Mouse (Mus musculus) neural tube, embryonic 12.5 days (tissue): ENCODE measurements around the gene Hipk2. TPM values are rescaled to one million over a fixed set of nuclear protein-coding genes. Genes with fewer than 3 reads are reported as not detected.

Experiments
- ATAC-seq: fragments of 200-750 bp; cut with Nextera tagmentation; 2 replicates; pipeline ENCODE4 v1.8.0; 2017; ENCODE audit warnings: low read depth, mild to moderate bottlenecking, moderate TSS enrichment, moderate library complexity; ENCODE audit not compliant: low FRiP score
- H3K27ac ChIP-seq: fragments of 300-500 bp; sonication (generic); 2 replicates; pipeline ENCODE4 v1.5.1; 2016
- H3K27me3 ChIP-seq: fragments of 300-500 bp; sonication (generic); replicated peaks from 2 replicates; pipeline ENCODE4 v1.6.1; 2016; ENCODE audit warnings: mild to moderate bottlenecking
- H3K36me3 ChIP-seq: fragments of 300-500 bp; sonication (generic); 2 replicates; pipeline ENCODE4 v1.6.1; 2016; ENCODE audit warnings: mild to moderate bottlenecking
- H3K4me1 ChIP-seq: fragments of 300-500 bp; sonication (generic); 2 replicates; pipeline ENCODE4 v1.6.1; 2016
- H3K4me2 ChIP-seq: fragments of 300-500 bp; sonication (generic); replicated peaks from 2 replicates; pipeline ENCODE4 v1.6.1; 2016; ENCODE audit warnings: mild to moderate bottlenecking
- H3K4me3 ChIP-seq: fragments of 300-500 bp; sonication (generic); 2 replicates; pipeline ENCODE4 v1.5.1; 2016
- H3K9ac ChIP-seq: fragments of 300-500 bp; sonication (generic); 2 replicates; pipeline ENCODE4 v1.6.1; 2016; ENCODE audit warnings: mild to moderate bottlenecking
- H3K9me3 ChIP-seq: fragments of 300-500 bp; sonication (generic); 2 replicates; pipeline ENCODE4 v1.6.1; 2016; ENCODE audit warnings: mild to moderate bottlenecking
- WGBS: fragments of 180-500 bp; shearing (Covaris S2); methylation state at CpG from one replicate; pipeline ENCODE4 v1.1.7; 2016; 5-methylcytosine and 5-hydroxymethylcytosine counted together
- polyA plus RNA-seq: library from polyadenylated mRNA; unstranded; fragments of >200 nt; fragmentation: Nextera tagmentation; extraction: Ambion mirVana; gene quantifications from 2 replicates; pipeline ENCODE4 v1.2.1, GENCODE M21; 2016

Hipk2 gene
- polyA plus RNA-seq, 1 experiment from 2014 or later, result 32.7 TPM

DNA sequence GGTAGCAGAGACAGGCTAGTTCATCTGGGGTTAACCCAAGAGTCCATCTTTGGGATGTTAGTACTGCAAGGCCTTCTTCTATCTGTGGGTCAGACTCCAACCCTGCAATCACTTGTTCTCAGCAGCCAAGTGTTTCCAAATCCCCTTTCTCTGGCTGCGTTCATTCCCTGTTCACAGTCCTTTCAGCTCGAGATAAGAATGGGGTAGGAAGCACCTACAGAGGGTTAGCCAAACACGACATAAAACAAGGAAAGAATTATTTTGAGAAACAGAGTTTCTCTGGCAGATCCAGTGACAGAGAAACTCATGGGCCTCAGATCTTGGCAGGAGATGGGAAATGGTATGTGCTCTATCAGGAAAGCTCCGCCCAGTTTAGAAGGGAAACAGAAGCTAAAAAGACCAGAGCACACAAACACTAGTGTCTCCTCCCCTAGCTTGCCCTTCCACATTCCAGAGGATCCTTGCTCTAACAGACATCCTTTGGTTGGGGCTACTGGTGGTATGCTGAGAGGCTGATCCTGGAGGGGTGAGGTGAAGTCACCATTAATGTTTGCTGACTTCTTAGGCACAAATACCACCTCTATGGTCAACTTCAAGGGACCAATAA lies 104.8 kb downstream of the Hipk2 start:
- Histone ChIP-seq H3K9ac (no peak overlapping the region), H3K4me2 (no peak overlapping the region), H3K27me3 (no peaks in the 10 kb centered on the region), H3K36me3 (peaks cover 7% of the 10 kb centered on the region; the same call in 1 of the 2 replicates), H3K27ac (no peak overlapping the region), H3K4me1 (no peaks in the 10 kb centered on the region), H3K4me3 (no peak overlapping the region), H3K9me3 (no peaks in the 10 kb centered on the region)
- whole genome bisulfite sequencing, result 85% methylated on average over 4 of the region's 4 CpGs
- ATAC-seq, result no peak

DNA sequence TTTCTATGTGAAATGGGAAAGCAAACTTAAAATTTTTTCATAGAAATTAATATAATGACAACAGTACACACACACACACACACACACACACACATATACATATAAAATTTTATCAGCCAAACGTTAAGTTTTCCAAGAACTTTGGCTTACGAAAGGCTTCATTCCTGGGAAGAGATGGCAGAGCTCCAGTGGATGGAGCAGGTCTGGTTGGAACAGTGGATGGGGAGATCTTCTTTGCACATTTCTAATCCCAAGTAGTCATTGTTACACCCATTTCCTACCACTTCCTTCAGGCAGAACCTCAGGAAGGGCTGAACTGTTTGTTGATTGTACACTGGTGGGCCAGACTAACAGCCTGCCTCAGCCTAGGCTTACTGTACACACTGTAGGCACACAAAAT lies 106.3 kb downstream of the Hipk2 start:
- H3K4me2 ChIP-seq, result no peak overlapping the region
- no peak overlapping the region for H3K27ac ChIP-seq
- H3K4me3 ChIP-seq, result no peak overlapping the region
- no peak for ATAC-seq
- no peaks in the 10 kb centered on the region for H3K4me1 ChIP-seq
- no peak overlapping the region for H3K9ac ChIP-seq
- H3K9me3 ChIP-seq, result no peaks in the 10 kb centered on the region
- 97% methylated on average over 2 of the region's 2 CpGs for WGBS
- H3K27me3 ChIP-seq, result no peaks in the 10 kb centered on the region
- peaks cover 7% of the 10 kb centered on the region; the same call in 1 of the 2 replicates for H3K36me3 ChIP-seq

DNA sequence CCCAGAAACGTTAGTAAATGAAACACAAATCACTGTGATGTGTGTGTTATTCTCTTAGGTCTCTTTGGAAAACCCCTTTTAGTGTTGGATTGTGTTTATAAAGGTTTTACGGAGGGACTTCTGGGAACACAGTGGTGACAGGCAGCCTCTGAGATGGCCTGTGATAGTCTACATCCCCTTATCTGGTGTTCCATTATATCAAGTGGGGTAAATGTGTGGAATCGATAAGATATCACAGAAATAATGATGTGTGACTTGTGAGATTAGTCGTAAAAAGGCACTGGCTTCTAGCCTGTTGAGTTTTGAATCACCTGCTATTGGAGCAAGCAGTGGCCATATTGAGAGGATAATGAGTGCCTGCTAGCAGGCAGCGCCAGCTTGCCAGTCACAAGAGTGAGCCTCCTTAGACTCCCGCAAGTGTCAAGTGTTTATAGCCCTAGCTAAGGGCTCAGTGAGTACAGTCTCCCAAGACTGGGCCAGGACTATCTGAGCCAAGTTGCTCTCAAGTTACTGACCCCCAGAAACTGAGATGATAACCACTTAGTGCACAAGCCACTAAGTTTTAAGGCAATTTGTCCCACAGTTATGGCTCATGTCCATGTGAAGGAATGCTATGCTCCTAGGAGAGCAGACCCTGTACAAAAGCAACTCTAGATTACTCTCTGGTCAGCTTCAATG lies 113.2 kb downstream of the Hipk2 start:
- 61% methylated on average over 6 of the region's 6 CpGs for WGBS
- Histone ChIP-seq H3K4me1 (peaks cover 33% of the 10 kb centered on the region), H3K36me3 (peaks cover 7% of the 10 kb centered on the region; the same call in 1 of the 2 replicates), H3K9me3 (no peaks in the 10 kb centered on the region), H3K27me3 (no peaks in the 10 kb centered on the region), H3K4me2 (no peak overlapping the region), H3K4me3 (no peak overlapping the region), H3K9ac (no peak overlapping the region), H3K27ac (no peak overlapping the region)
- no peak for ATAC-seq

DNA sequence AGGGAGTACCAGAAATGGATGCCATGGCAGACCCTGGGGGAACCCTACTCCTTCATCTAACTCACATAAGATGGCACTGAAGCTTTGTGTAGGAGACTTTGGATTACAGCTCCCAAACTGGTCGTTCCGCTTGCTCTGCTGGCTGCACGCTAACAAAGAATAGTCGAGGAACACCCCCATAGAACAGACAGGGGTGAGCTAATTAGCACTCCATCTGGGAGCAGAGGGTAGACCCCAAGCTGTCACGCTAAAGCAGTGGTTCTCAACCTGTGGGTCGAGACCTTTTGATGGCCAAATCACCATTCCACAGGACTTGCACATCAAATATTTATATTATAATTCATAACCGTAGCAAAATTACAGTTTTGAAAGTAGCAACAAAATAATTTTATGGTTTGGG lies 114.0 kb downstream of the Hipk2 start:
- Histone ChIP-seq H3K4me2 (no peak overlapping the region), H3K27ac (no peak overlapping the region), H3K27me3 (no peaks in the 10 kb centered on the region), H3K36me3 (peaks cover 3% of the 10 kb centered on the region; the same call in 1 of the 2 replicates), H3K4me1 (peaks cover 33% of the 10 kb centered on the region), H3K9me3 (no peaks in the 10 kb centered on the region), H3K9ac (no peak overlapping the region), H3K4me3 (no peak overlapping the region)
- no peak for ATAC-seq
- 51% methylated on average over 7 of the region's 7 CpGs for WGBS

DNA sequence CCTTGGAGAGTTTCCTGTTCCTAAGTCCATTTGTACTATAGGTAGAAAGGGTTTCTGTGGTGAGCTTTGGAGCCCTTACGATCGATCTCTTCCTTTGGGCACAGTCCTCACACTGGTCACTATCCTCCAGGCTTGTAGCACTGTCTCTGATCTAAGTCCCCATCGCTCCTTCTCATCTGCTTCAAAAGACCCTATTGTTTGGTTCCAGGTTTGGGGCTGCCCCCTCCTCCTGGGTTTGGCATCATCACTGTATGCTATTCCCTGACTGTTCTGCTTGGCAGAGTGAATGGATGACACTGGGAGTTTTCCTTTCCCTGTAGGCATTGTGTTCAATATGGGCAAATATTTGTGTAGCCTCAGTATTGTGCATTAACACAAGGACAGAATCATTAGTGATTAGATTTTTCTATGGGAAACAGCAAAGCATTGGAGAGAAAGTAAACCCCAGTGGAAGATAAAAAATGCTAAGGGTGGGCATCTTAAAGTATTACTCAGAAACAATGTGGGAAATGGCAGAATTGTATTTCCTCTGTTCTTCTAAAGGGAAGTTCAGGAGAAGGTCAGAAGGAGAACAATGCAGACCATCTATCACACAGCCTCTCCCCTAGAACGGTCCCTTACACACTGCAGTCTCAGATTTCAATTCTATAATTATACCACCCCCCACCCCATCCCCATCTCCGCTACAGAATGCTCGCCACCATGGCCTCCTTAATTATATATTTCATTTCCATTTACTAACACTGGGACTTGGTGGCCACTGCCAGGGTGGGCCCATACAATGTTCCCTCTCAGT lies 114.9 kb downstream of the Hipk2 start:
- no peak overlapping the region for H3K27ac ChIP-seq

DNA sequence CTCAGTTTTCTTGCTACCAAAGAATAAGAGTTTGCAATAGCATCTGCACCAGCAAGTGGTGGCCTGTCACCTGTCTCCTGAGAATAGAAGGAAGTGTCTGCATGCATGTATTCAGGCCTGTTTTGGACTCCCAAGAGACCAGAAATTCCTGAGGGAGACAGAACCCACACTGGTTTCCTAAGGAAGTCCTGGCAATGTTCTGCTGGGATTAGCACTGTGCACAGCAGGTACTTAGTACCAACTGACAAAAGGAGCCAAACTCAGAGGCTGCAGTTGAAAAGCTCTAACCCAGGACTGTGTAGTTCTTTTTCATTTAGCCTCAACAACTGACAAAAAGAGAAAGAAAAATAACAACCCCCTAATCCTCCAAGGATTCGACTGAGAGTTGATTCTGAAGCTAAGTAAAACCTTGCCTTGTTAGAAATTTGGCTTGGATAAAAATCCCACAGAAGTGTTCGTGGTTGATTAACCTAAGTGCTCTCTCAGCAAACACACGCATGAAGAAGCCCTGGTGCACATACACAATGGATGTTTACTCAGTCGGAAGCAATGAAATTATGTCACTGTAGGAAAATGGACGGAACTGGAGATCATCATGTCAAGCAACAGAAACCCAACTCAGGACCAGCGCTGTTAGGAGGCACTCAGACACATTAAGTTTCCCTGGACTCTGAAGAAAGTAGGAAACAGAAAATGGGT lies 115.9 kb downstream of the Hipk2 start:
- H3K27ac ChIP-seq, result no peak overlapping the region
- 32% methylated on average over 6 of the region's 6 CpGs for WGBS
- no peaks in the 10 kb centered on the region for H3K36me3 ChIP-seq
- H3K9me3 ChIP-seq, result no peaks in the 10 kb centered on the region
- no peak overlapping the region for H3K9ac ChIP-seq
- H3K4me1 ChIP-seq, result peaks cover 33% of the 10 kb centered on the region
- H3K27me3 ChIP-seq, result no peaks in the 10 kb centered on the region
- H3K4me2 ChIP-seq, result no peak overlapping the region
- no peak overlapping the region for H3K4me3 ChIP-seq
- no peak for ATAC-seq

More for the DNA sequence above, 114.9 kb downstream of the Hipk2 start:
- no peaks in the 10 kb centered on the region for H3K36me3 ChIP-seq
- WGBS, result 41% methylated on average over 6 of the region's 6 CpGs
- no peak overlapping the region for H3K4me2 ChIP-seq
- H3K9me3 ChIP-seq, result no peaks in the 10 kb centered on the region
- H3K4me3 ChIP-seq, result no peak overlapping the region
- peaks cover 33% of the 10 kb centered on the region for H3K4me1 ChIP-seq
- no peak for ATAC-seq
- H3K27me3 ChIP-seq, result no peaks in the 10 kb centered on the region
- no peak overlapping the region for H3K9ac ChIP-seq

DNA sequence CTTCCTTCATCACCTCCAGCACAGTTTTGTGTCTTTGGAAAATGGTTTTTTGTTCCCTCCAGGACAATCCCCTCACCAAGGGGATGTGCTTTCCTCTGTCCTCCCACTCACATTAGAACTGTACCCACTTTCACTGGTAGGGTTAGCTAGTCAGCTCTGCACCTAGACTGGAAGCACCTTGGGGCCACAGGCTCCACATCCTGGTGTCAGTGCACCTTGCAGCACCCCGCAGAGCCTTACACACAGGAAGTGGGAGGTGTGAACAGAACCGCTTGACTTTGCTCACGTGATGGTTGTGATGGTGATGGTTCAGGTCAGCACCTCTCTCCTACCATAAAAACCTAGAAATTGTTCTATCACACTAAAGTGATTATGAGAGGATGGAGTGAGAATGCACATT lies 116.8 kb downstream of the Hipk2 start:
- no peak for ATAC-seq
- H3K9ac ChIP-seq, result no peak overlapping the region
- no peak overlapping the region for H3K27ac ChIP-seq
- peaks cover 33% of the 10 kb centered on the region for H3K4me1 ChIP-seq
- H3K36me3 ChIP-seq, result no peaks in the 10 kb centered on the region
- WGBS, result 90% methylated on average over 3 of the region's 3 CpGs
- H3K27me3 ChIP-seq, result no peaks in the 10 kb centered on the region
- no peak overlapping the region for H3K4me2 ChIP-seq
- H3K9me3 ChIP-seq, result no peaks in the 10 kb centered on the region
- H3K4me3 ChIP-seq, result no peak overlapping the region

DNA sequence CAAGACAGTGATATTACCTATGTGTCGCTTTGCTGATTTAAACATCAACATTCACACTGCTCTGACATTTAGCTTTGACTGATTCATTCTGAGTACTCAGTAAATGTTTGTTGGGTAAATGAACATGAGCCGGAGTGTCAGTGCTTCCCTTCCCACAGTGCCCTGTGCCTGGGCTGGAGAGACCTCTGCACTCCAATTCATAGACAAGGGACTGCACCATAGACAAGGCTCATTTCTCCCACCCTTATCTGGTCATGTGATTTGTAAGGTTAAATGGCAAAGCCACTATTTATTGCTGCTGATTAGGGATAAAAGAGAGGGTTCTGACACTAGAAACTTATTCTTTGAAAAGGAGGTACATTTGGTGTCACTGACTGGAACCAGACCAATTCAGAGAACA lies 118.4 kb downstream of the Hipk2 start:
- Histone ChIP-seq H3K4me1 (peaks cover 26% of the 10 kb centered on the region), H3K36me3 (no peaks in the 10 kb centered on the region), H3K9me3 (no peaks in the 10 kb centered on the region), H3K9ac (no peak overlapping the region), H3K27me3 (no peaks in the 10 kb centered on the region), H3K4me3 (no peak overlapping the region), H3K4me2 (no peak overlapping the region), H3K27ac (no peak overlapping the region)
- 97% methylated on average over 2 of the region's 2 CpGs for WGBS
- no peak for ATAC-seq

DNA sequence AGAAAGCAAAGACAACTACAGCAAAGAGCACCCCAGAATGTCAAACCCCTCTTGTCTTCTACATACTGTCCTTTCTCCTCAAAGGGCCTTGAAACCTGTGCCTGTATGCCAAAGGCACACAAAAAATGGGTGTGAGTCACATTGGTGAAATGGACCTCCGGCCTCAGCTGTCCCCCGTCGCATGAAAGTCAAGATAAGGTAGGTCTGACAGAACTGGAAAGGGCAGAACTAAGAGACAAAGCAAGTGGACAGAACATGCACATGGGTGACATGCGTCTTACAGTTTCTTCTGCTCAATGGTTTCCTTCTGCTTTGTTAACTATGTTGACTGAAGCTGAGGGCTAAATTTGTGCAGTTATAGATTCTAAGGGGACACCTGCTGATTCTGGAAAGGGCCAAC lies 119.0 kb downstream of the Hipk2 start:
- H3K9me3 ChIP-seq, result no peaks in the 10 kb centered on the region
- H3K36me3 ChIP-seq, result no peaks in the 10 kb centered on the region
- H3K4me1 ChIP-seq, result peaks cover 22% of the 10 kb centered on the region
- no peak overlapping the region for H3K4me2 ChIP-seq
- H3K4me3 ChIP-seq, result no peak overlapping the region
- H3K27me3 ChIP-seq, result no peaks in the 10 kb centered on the region
- H3K27ac ChIP-seq, result no peak overlapping the region
- ATAC-seq, result no peak
- 96% methylated on average over 4 of the region's 4 CpGs for WGBS
- H3K9ac ChIP-seq, result no peak overlapping the region

DNA sequence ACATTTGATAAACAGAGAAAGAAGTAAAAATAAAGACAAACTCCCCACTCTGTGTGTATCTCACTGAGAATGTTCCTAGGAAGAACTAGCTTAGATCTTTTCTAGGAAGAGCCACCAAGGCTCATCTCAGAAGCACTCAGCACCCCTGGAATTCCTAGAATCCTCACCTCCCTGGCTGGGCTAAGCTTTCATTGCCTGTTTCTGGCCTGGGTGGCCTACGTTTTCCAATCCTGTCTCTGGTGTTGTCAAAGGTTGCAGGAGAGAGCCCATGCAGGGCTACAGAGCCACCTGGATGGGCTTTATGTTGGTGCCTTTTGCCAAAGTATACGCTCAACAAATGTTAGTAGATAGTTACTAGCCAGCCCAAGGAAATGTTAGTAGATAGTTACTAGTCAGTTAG lies 120.0 kb downstream of the Hipk2 start:
- H3K4me2 ChIP-seq, result no peak overlapping the region
- no peak overlapping the region for H3K27ac ChIP-seq
- no peaks in the 10 kb centered on the region for H3K9me3 ChIP-seq
- H3K4me3 ChIP-seq, result no peak overlapping the region
- H3K9ac ChIP-seq, result no peak overlapping the region
- no peaks in the 10 kb centered on the region for H3K27me3 ChIP-seq
- no peak for ATAC-seq
- H3K36me3 ChIP-seq, result no peaks in the 10 kb centered on the region
- peaks cover 11% of the 10 kb centered on the region; the same call in 1 of the 2 replicates for H3K4me1 ChIP-seq
- 83% methylated on average over 2 of the region's 2 CpGs for WGBS

DNA sequence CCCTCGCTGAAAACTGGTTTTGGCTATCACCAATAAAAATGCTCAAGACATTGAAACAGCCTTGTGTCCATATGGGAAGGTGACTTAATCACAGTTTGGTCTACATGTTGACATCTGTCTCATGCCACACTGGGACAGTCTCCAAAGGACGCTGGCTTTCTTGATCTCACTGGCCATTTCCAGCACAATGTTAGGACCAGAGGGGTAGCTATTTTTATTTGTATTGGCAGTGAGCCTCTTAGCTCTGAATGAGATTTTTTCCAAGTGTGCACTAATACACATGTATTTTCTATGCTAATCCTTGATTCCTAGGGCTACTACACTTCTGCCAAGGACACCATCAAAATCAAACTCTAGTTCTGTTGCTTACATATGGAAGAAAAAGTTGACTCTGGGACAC lies 120.8 kb downstream of the Hipk2 start:
- peaks cover 4% of the 10 kb centered on the region; the same call in 1 of the 2 replicates for H3K4me1 ChIP-seq
- H3K27me3 ChIP-seq, result no peaks in the 10 kb centered on the region
- no peak overlapping the region for H3K27ac ChIP-seq
- H3K9me3 ChIP-seq, result no peaks in the 10 kb centered on the region
- no peak overlapping the region for H3K4me2 ChIP-seq
- H3K36me3 ChIP-seq, result no peaks in the 10 kb centered on the region
- WGBS, result 97% methylated on average over 2 of the region's 2 CpGs
- H3K4me3 ChIP-seq, result no peak overlapping the region
- H3K9ac ChIP-seq, result no peak overlapping the region
- ATAC-seq, result no peak

DNA sequence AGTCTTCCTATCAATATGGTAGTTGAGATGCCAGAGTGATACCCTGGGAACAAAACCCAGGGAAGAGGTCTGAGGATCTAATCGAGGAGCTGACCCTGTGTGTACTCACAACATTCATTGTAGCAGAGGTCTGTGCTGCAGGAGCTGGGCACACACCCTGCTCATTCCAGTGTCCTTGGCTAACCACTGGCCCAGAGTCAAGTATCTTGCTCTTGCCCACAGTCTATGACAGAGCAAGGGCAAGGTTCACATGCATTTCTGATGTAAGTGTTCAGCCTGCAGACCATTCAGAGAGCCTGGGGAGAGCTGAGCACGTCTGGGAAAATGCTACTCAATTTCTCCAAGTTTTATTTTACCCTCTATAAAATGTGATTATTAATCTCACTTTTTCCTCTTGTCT lies 122.2 kb downstream of the Hipk2 start:
- H3K4me1 ChIP-seq, result no peaks in the 10 kb centered on the region
- ATAC-seq, result no peak
- H3K9me3 ChIP-seq, result no peaks in the 10 kb centered on the region
- H3K36me3 ChIP-seq, result no peaks in the 10 kb centered on the region
- H3K27ac ChIP-seq, result no peak overlapping the region
- H3K4me2 ChIP-seq, result no peak overlapping the region
- 84% methylated on average over 2 of the region's 2 CpGs for WGBS
- H3K9ac ChIP-seq, result no peak overlapping the region
- H3K4me3 ChIP-seq, result no peak overlapping the region
- no peaks in the 10 kb centered on the region for H3K27me3 ChIP-seq
